Mouse (Mus musculus): Measurements from ENCODE around the gene Ly6g6d. TPM values are rescaled to one million over a fixed set of nuclear protein-coding genes. Genes with fewer than 3 reads are reported as not detected.

The Ly6g6d gene
- polyA plus RNA-seq (2012; rRNA removed; ENCODE audit: low replicate concordance): 2.3 and 5.4 TPM in 2 replicates

GRCm38 (mm10) chr17:35077786-35078233, at the start of gene Ly6g6d:
Gene Ly6g6d (minus strand): TSS chr17:35078065.

GRCm38 (mm10) chr17:35126206-35126611, 48.3 kb upstream of the Ly6g6d start, which contains the start of gene D17H6S53E:
Gene D17H6S53E (plus strand): TSS chr17:35126373.

GRCm38 (mm10) chr17:35121871-35122303, 44.0 kb upstream of the Ly6g6d start, which contains the start of gene Csnk2b:
Gene Csnk2b (minus strand): TSS chr17:35122053.

GRCm38 (mm10) chr17:35121143-35121799, 43.4 kb upstream of the Ly6g6d start, which contains the start of gene Gpank1:
Gene Gpank1 (plus strand): TSS chr17:35121455.

GRCm38 (mm10) chr17:35115046-35116019, 37.5 kb upstream of the Ly6g6d start, which contains the start of gene Ly6g5b:
Gene Ly6g5b (minus strand): TSS chr17:35115428.

GRCm38 (mm10) chr17:35108097-35108496, 30.2 kb upstream of the Ly6g6d start, which contains the start of gene Ly6g5c:
Gene Ly6g5c (plus strand): TSS chr17:35108279.

GRCm38 (mm10) chr17:35088825-35089644, 11.2 kb upstream of the Ly6g6d start, which contains the start of gene Abhd16a:
Gene Abhd16a (plus strand): TSS chr17:35089263.

GRCm38 (mm10) chr17:35085208-35085865, 7.5 kb upstream of the Ly6g6d start, which contains the start of gene Ly6g6f:
Gene Ly6g6f (minus strand): TSS chr17:35085610.

GRCm38 (mm10) chr17:35076507-35077176, 1.2 kb downstream of the Ly6g6d start, which contains the start of gene Ly6g6e:
Gene Ly6g6e (plus strand): TSS chr17:35076902.

GRCm38 (mm10) chr17:35066084-35066483, 11.8 kb downstream of the Ly6g6d start, which contains the start of gene Mpig6b:
Gene Mpig6b (minus strand): TSS chr17:35066184.

GRCm38 (mm10) chr17:35064951-35065947, 12.6 kb downstream of the Ly6g6d start, which contains the start of gene Ly6g6c:
Gene Ly6g6c (plus strand): TSS chr17:35065388.

GRCm38 (mm10) chr17:35058911-35059892, 18.7 kb downstream of the Ly6g6d start, which contains the start of gene Ddah2:
Gene Ddah2 (plus strand): TSS chr17:35059035.

GRCm38 (mm10) chr17:35049561-35050016, 28.3 kb downstream of the Ly6g6d start, which contains the start of gene Clic1:
Gene Clic1 (plus strand): TSS chr17:35049966.

GRCm38 (mm10) chr17:35046681-35047455, 31.0 kb downstream of the Ly6g6d start, which contains the start of gene Msh5:
Gene Msh5 (minus strand): TSS chr17:35046745.

GRCm38 (mm10) chr17:35027277-35028068, 50.4 kb downstream of the Ly6g6d start, which contains the start of gene Sapcd1:
Gene Sapcd1 (minus strand): TSS chr17:35028016.

All from subcutaneous adipose tissue, adult 2 months (tissue).